9 mouse cellular contexts compared by ENCODE assay signal in the genomic region with DNA sequence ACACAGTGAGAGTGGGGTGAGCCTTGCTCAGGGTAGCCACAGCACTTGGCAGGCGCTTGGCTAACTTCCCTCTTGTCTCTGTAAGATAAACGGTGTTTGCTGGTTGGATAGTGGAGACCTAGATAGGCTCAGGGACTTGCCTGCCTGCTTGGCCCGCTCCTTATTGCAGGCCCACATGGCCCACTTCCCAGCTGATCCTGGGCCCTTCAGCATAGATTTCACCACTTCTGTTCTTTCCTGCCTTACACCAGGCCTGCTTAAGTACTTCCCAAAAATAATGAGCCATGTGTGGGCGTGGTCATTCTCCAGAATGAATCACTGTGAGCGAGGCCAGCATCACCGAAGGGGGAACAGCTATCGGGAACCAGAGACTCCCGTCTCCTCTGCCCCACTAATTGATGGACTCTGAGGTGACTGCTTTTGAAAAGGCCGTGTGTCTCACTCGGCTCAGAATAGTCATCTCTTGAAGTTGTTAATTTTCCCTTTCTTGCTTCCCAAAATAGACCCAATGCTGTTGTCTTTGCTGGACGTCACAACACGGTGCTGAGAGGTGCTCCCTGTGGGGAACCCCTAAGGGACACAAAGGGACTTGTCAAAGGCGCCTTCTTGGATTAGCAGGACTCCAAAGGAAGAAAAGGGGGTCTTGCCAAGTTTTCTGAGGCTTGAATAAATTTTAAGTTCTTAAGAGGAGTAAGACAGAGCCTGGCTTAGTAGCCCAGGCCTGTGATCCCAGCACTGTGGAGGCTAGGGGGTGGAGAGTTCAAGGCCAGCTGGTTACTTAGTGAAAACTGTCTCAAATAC. TPM values are rescaled to one million over a fixed set of nuclear protein-coding genes. Genes with fewer than 3 reads are reported as not detected.
A peak's percentile ranks its signal among the peaks of the same experiment; 100 is the strongest.
DNase-seq lines count a peak whose midpoint lies in the region; ATAC-seq lines count a peak whose summit lies in the region.
"Had no signal": no experiment of that assay in that cellular context is flagged by ENCODE, and none has a peak within 500 bp of the region (broad histone marks: within the 10 kb centered on the region; RNA-seq: fewer than 3 reads in every experiment).

No protein-coding gene starts in this region.

- peaks cover 30% of the 10 kb centered on the region for H3K4me1 ChIP-seq in embryonic facial prominence, embryonic 10.5 days
- H3K4me1 ChIP-seq in heart, embryonic 10.5 days, result peaks cover 81% of the 10 kb centered on the region
- peaks cover 74% of the 10 kb centered on the region for H3K4me1 ChIP-seq in liver, embryonic 13.5 days (replicated peaks)

- no peaks in the 10 kb centered on the region for H3K27me3 ChIP-seq in embryonic facial prominence, embryonic 10.5 days (replicated peaks; ENCODE audit: low read depth, poor library complexity, severe bottlenecking)
- H3K27me3 ChIP-seq in heart, embryonic 10.5 days (ENCODE audit: insufficient read depth, poor library complexity, severe bottlenecking), result no peaks in the 10 kb centered on the region
- H3K27me3 ChIP-seq in liver, embryonic 13.5 days, result no peaks in the 10 kb centered on the region

- peaks cover 39% of the 10 kb centered on the region for H3K36me3 ChIP-seq in embryonic facial prominence, embryonic 10.5 days (replicated peaks)
- H3K36me3 ChIP-seq in heart, embryonic 10.5 days, result peaks cover 30% of the 10 kb centered on the region
- peaks cover 19% of the 10 kb centered on the region for H3K36me3 ChIP-seq in liver, embryonic 13.5 days

- H3K9ac ChIP-seq in liver, embryonic 13.5 days, result no peak overlapping the region
- H3K9ac ChIP-seq: liver, embryonic 14.5 days had no signal

- 0 out of 2 replicates have a peak overlapping the region, but pooled peaks have one; percentile 19 for H3K27ac ChIP-seq in embryonic facial prominence, embryonic 10.5 days (replicated peaks)
- peak overlapping the region; percentile 52 for H3K27ac ChIP-seq in heart, embryonic 10.5 days
- peak overlapping the region; percentile 23; the same call in 1 of the 2 replicates for H3K27ac ChIP-seq in liver, embryonic 13.5 days
- H3K27ac ChIP-seq: liver, embryonic 14.5 days had no signal

- H3K4me2 ChIP-seq in liver, embryonic 13.5 days, result no peak overlapping the region

- DNase-seq in right cerebral cortex, postnatal 25 days, result peak; percentile 43
- DNase-seq in right cerebral cortex, postnatal 4 days, result no peak
- no peak for DNase-seq in embryonic facial prominence, embryonic 10.5 days (ENCODE audit: low spot score)
- DNase-seq in heart, embryonic 10.5 days (ENCODE audit: low spot score), result no peak
- no peak for DNase-seq in liver, embryonic 13.5 days
- DNase-seq in monocyte, adult 2 months (ENCODE audit: low read depth in 1 of 2, low spot score in 2 of 2), result peak; percentile 66 to 67
- no peak for DNase-seq in frontal cortex, postnatal 14 days (ENCODE audit: low spot score in 2 of 2)

- no peak overlapping the region for H3K4me3 ChIP-seq in embryonic facial prominence, embryonic 10.5 days
- H3K4me3 ChIP-seq in heart, embryonic 10.5 days, result no peak overlapping the region
- no peak overlapping the region for H3K4me3 ChIP-seq in liver, embryonic 13.5 days (replicated peaks)

- WGBS in embryonic facial prominence, embryonic 10.5 days, result 35% methylated on average over 13 of the region's 13 CpGs
- 17% methylated on average over 13 of the region's 13 CpGs for WGBS in heart, embryonic 10.5 days
- WGBS in liver, embryonic 13.5 days (ENCODE audit: insufficient replicate concordance), result 36% methylated on average over 13 of the region's 13 CpGs

- H3K9me3 ChIP-seq in embryonic facial prominence, embryonic 10.5 days, result no peaks in the 10 kb centered on the region
- H3K9me3 ChIP-seq in heart, embryonic 10.5 days, result no peaks in the 10 kb centered on the region
- H3K9me3 ChIP-seq in liver, embryonic 13.5 days (replicated peaks), result no peaks in the 10 kb centered on the region

- ATAC-seq in liver, embryonic 13.5 days (ENCODE audit: low read depth), result peak; percentile 10; the same call in 1 of the 2 replicates
- ATAC-seq in activated CD4-positive, CD25-positive, alpha-beta regulatory T cell, adult 4 months, result no peak

RNA-seq across cellular contexts. Expression of a gene that starts 17.8 kb away (rescaled TPM):
- polyA plus RNA-seq in embryonic facial prominence, embryonic 10.5 days (2016; fragmentation: Nextera tagmentation; extraction: Ambion mirVana), result 5.5 and 6.2 TPM in 2 replicates
- 5.4 and 5.6 TPM in 2 replicates for polyA plus RNA-seq in heart, embryonic 10.5 days (2016; fragmentation: Nextera tagmentation; extraction: Ambion mirVana)
- 1.0 and 1.6 TPM in 2 replicates for polyA plus RNA-seq in liver, embryonic 13.5 days (2015; fragmentation: Nextera tagmentation; extraction: Ambion mirVana)
- 1 to 10 TPM; 3.5 to 3.6 TPM for polyA plus RNA-seq in activated CD4-positive, CD25-positive, alpha-beta regulatory T cell, adult 4 months (2017; shearing (Covaris generic))

RNA-seq across cellular contexts. Expression of a gene that starts 32.3 kb away (rescaled TPM):
- polyA plus RNA-seq in embryonic facial prominence, embryonic 10.5 days (2016; fragmentation: Nextera tagmentation; extraction: Ambion mirVana), result 5.3 and 6.7 TPM in 2 replicates
- polyA plus RNA-seq in heart, embryonic 10.5 days (2016; fragmentation: Nextera tagmentation; extraction: Ambion mirVana), result 3.4 and 5.0 TPM in 2 replicates
- polyA plus RNA-seq in liver, embryonic 13.5 days (2015; fragmentation: Nextera tagmentation; extraction: Ambion mirVana), result 0.29 and 0.44 TPM in 2 replicates
- polyA plus RNA-seq in activated CD4-positive, CD25-positive, alpha-beta regulatory T cell, adult 4 months (2017; shearing (Covaris generic)), result not detected

Comparison
In these comparisons a context has a peak if more than half of its experiments do, and no peak if none do; other contexts are left out.
1. DNase-seq: peak in right cerebral cortex, postnatal 25 days (single experiment) and monocyte, adult 2 months (2 of 2); none in right cerebral cortex, postnatal 4 days (single experiment), embryonic facial prominence, embryonic 10.5 days (single experiment), heart, embryonic 10.5 days (single experiment), liver, embryonic 13.5 days (single experiment) and frontal cortex, postnatal 14 days (0 of 2).
2. Peak in every context shown above with its lines, with median percentiles within 50 percentile points of each other: H3K27ac ChIP-seq.